ENCODE assay signal across 13 mouse cellular contexts in genomic region chr12:53992411-53992810, GRCm38 (mm10).
A peak's percentile ranks its signal among the peaks of the same experiment; 100 is the strongest.
DNase-seq lines count a peak whose midpoint lies in the region; ATAC-seq and TF ChIP-seq lines count a peak whose summit lies in the region.
"Had no signal": no experiment of that assay in that cellular context is flagged by ENCODE, and none has a peak within 500 bp of the region (broad histone marks: within the 10 kb centered on the region; RNA-seq: fewer than 3 reads in every experiment).

No protein-coding gene starts in this region.

- TF ChIP-seq POLR2A in kidney, adult 2 months (IDR thresholded peaks at IDR 0.05; ENCODE audit: low read depth, low read length) = no peak
- no peak for TF ChIP-seq POLR2A in MEL (IDR thresholded peaks at IDR 0.05; ENCODE audit: control insufficient read depth in 1 of 2, insufficient read depth in 1 of 2, low read depth in 1 of 2, low read length in 2 of 2, poor library complexity in 1 of 2)
- no peak for TF ChIP-seq POLR2A in cerebellum, adult 2 months (IDR thresholded peaks at IDR 0.05; ENCODE audit: borderline replicate concordance, insufficient read depth, low read length)

- no peak for ATAC-seq in kidney, embryonic 15.5 days (replicated peaks; ENCODE audit: low FRiP score)
- no peak for ATAC-seq in liver, postnatal 0 days
- no peak for ATAC-seq in hindbrain, embryonic 11.5 days (ENCODE audit: low FRiP score)
- ATAC-seq: forebrain, embryonic 14.5 days had no signal

- TF ChIP-seq CTCF in kidney, adult 2 months (conservative IDR thresholded peaks at IDR 0.05; ENCODE audit: insufficient read depth, insufficient read length, low read depth, low read length) = peak; percentile 38
- peak; percentile 49 to 55 (median 54) for TF ChIP-seq CTCF in MEL (IDR thresholded peaks at IDR 0.05 in 2 of 3, conservative IDR thresholded peaks at IDR 0.05 in 1 of 3; ENCODE audit: control insufficient read depth in 1 of 3, insufficient read depth in 1 of 3, low read depth in 2 of 3, low read length in 3 of 3, poor library complexity in 1 of 3, severe bottlenecking in 1 of 3)
- peak; percentile 62 for TF ChIP-seq CTCF in liver, postnatal 0 days (IDR thresholded peaks at IDR 0.05; ENCODE audit: low read depth)
- no peak for TF ChIP-seq CTCF in cerebellum, adult 2 months (IDR thresholded peaks at IDR 0.05; ENCODE audit: borderline replicate concordance, insufficient read depth, low read depth, low read length)

- DNase-seq in kidney, adult 2 months = peak; percentile 23
- DNase-seq in A20 (ENCODE audit: low read depth, low spot score) (peak; percentile 14), MEL (ENCODE audit: low read depth, low spot score) (peak; percentile 17)
- DNase-seq in liver, postnatal 0 days = peak; percentile 32
- no peak for DNase-seq in hindbrain, embryonic 11.5 days (ENCODE audit: low spot score)
- no peak for DNase-seq in adrenal gland, adult 18-20 months (ENCODE audit: low spot score in 2 of 2)
- DNase-seq in cerebellum, adult 2 months = no peak
- DNase-seq: adrenal gland, adult 2 months; right cerebral cortex, adult 18-20 months had no signal

- H3K27me3 ChIP-seq in kidney, adult 2 months (replicated peaks; ENCODE audit: control insufficient read depth, insufficient read depth, low read length) = no peaks in the 10 kb centered on the region
- H3K27me3 ChIP-seq in kidney, embryonic 15.5 days = no peaks in the 10 kb centered on the region
- H3K27me3 ChIP-seq in MEL (ENCODE audit: control insufficient read depth in 1 of 2, insufficient read depth in 2 of 2, low read length in 2 of 2) = no peaks in the 10 kb centered on the region
- no peaks in the 10 kb centered on the region for H3K27me3 ChIP-seq in liver, postnatal 0 days (ENCODE audit: insufficient read depth, low read length)
- no peaks in the 10 kb centered on the region for H3K27me3 ChIP-seq in hindbrain, embryonic 11.5 days (ENCODE audit: control insufficient read depth, insufficient read depth, low read length)
- no peaks in the 10 kb centered on the region for H3K27me3 ChIP-seq in cerebellum, adult 2 months (ENCODE audit: control insufficient read depth, insufficient read depth, low read length)
- H3K27me3 ChIP-seq: heart, embryonic 15.5 days; limb, embryonic 15.5 days had no signal

- H3K4me3 ChIP-seq in kidney, adult 2 months (ENCODE audit: insufficient read depth, low read depth, low read length) = no peak overlapping the region
- H3K4me3 ChIP-seq in kidney, embryonic 15.5 days (replicated peaks) = no peak overlapping the region
- no peak overlapping the region for H3K4me3 ChIP-seq in MEL (ENCODE audit: control insufficient read depth in 1 of 2, insufficient read depth in 1 of 2, low read depth in 2 of 2, low read length in 2 of 2)
- H3K4me3 ChIP-seq in liver, postnatal 0 days (ENCODE audit: low read depth, low read length) = no peak overlapping the region
- no peak overlapping the region for H3K4me3 ChIP-seq in hindbrain, embryonic 11.5 days (ENCODE audit: low read depth, low read length)
- no peak overlapping the region for H3K4me3 ChIP-seq in cerebellum, adult 2 months (replicated peaks; ENCODE audit: insufficient read depth, low read depth, low read length)
- H3K4me3 ChIP-seq: heart, embryonic 15.5 days; limb, embryonic 15.5 days had no signal

- no peak overlapping the region for H3K9ac ChIP-seq in kidney, embryonic 15.5 days
- H3K9ac ChIP-seq in MEL (ENCODE audit: control insufficient read depth, low read depth, low read length, poor library complexity, severe bottlenecking) = no peak overlapping the region
- no peak overlapping the region for H3K9ac ChIP-seq in liver, postnatal 0 days (replicated peaks)
- no peak overlapping the region for H3K9ac ChIP-seq in hindbrain, embryonic 11.5 days (ENCODE audit: low read depth, low read length)
- H3K9ac ChIP-seq: heart, embryonic 15.5 days; limb, embryonic 15.5 days had no signal

- H3K9me3 ChIP-seq in kidney, embryonic 15.5 days (replicated peaks) = no peaks in the 10 kb centered on the region
- H3K9me3 ChIP-seq in MEL (replicated peaks; ENCODE audit: insufficient read depth, low read length) = no peaks in the 10 kb centered on the region
- H3K9me3 ChIP-seq in liver, postnatal 0 days (ENCODE audit: low read length) = no peaks in the 10 kb centered on the region
- H3K9me3 ChIP-seq in hindbrain, embryonic 11.5 days (ENCODE audit: control insufficient read depth, low read length) = no peaks in the 10 kb centered on the region
- H3K9me3 ChIP-seq: heart, embryonic 15.5 days; limb, embryonic 15.5 days had no signal

- H3K27ac ChIP-seq in kidney, adult 2 months (ENCODE audit: insufficient read depth, low read depth, low read length) = no peak overlapping the region
- H3K27ac ChIP-seq in kidney, embryonic 15.5 days = no peak overlapping the region
- H3K27ac ChIP-seq in MEL (ENCODE audit: control insufficient read depth, low read depth, low read length) = no peak overlapping the region
- no peak overlapping the region for H3K27ac ChIP-seq in liver, postnatal 0 days (ENCODE audit: low read depth)
- no peak overlapping the region for H3K27ac ChIP-seq in hindbrain, embryonic 11.5 days (ENCODE audit: low read depth, low read length)
- no peak overlapping the region for H3K27ac ChIP-seq in cerebellum, adult 2 months (ENCODE audit: insufficient read depth, low read length)
- H3K27ac ChIP-seq: heart, embryonic 15.5 days; limb, embryonic 15.5 days had no signal

- no peaks in the 10 kb centered on the region for H3K4me1 ChIP-seq in kidney, adult 2 months (ENCODE audit: control insufficient read depth, insufficient read depth, low read length)
- H3K4me1 ChIP-seq in kidney, embryonic 15.5 days = no peaks in the 10 kb centered on the region
- H3K4me1 ChIP-seq in MEL (ENCODE audit: control insufficient read depth in 1 of 2, insufficient read depth in 2 of 2, low read length in 2 of 2) = no peaks in the 10 kb centered on the region
- H3K4me1 ChIP-seq in liver, postnatal 0 days (ENCODE audit: insufficient read depth) = no peaks in the 10 kb centered on the region
- no peaks in the 10 kb centered on the region for H3K4me1 ChIP-seq in hindbrain, embryonic 11.5 days (replicated peaks; ENCODE audit: control insufficient read depth, insufficient read depth, low read length)
- H3K4me1 ChIP-seq in cerebellum, adult 2 months (ENCODE audit: control insufficient read depth, insufficient read depth, low read length) = no peaks in the 10 kb centered on the region

- no peak overlapping the region for H3K4me2 ChIP-seq in kidney, embryonic 15.5 days
- H3K4me2 ChIP-seq in liver, postnatal 0 days (ENCODE audit: low read depth, low read length) = no peak overlapping the region
- H3K4me2 ChIP-seq in hindbrain, embryonic 11.5 days (replicated peaks; ENCODE audit: low read depth, low read length) = no peak overlapping the region
- H3K4me2 ChIP-seq: heart, embryonic 15.5 days; limb, embryonic 15.5 days had no signal

- 98% methylated on average over 6 of the region's 6 CpGs for WGBS in kidney, adult 2 months
- WGBS in kidney, embryonic 15.5 days = 97% methylated on average over 6 of the region's 6 CpGs
- WGBS in liver, postnatal 0 days (ENCODE audit: insufficient replicate concordance) = 90% methylated on average over 6 of the region's 6 CpGs
- 95% methylated on average over 6 of the region's 6 CpGs for WGBS in hindbrain, embryonic 11.5 days
- 98% methylated on average over 6 of the region's 6 CpGs for WGBS in cerebellum, adult 2 months

- H3K79me2 ChIP-seq in MEL (ENCODE audit: control insufficient read depth, insufficient read depth, low read length, poor library complexity) = no peaks in the 10 kb centered on the region

- TF ChIP-seq EP300 in MEL (IDR thresholded peaks at IDR 0.05; ENCODE audit: low read depth in 1 of 2, low read length in 2 of 2) = no peak
- no peak for TF ChIP-seq EP300 in liver, postnatal 0 days (IDR thresholded peaks at IDR 0.05; ENCODE audit: low read depth)

- H3K36me3 ChIP-seq in kidney, adult 2 months (ENCODE audit: control insufficient read depth, insufficient read depth, low read length) = no peaks in the 10 kb centered on the region
- H3K36me3 ChIP-seq in kidney, embryonic 15.5 days = no peaks in the 10 kb centered on the region
- H3K36me3 ChIP-seq in MEL (ENCODE audit: control insufficient read depth in 1 of 2, insufficient read depth in 2 of 2, low read length in 2 of 2) = no peaks in the 10 kb centered on the region
- no peaks in the 10 kb centered on the region for H3K36me3 ChIP-seq in liver, postnatal 0 days (replicated peaks; ENCODE audit: insufficient read depth, low read length)
- no peaks in the 10 kb centered on the region for H3K36me3 ChIP-seq in hindbrain, embryonic 11.5 days (ENCODE audit: control insufficient read depth, insufficient read depth, low read length)
- H3K36me3 ChIP-seq: heart, embryonic 15.5 days; limb, embryonic 15.5 days had no signal

- no peak for TF ChIP-seq RAD21 in MEL (IDR thresholded peaks at IDR 0.05; ENCODE audit: low read depth, low read length)

TF ChIP-seq in MEL, 35 proteins besides CTCF, POLR2A, EP300 and RAD21:
- TF ChIP-seq SMC3 (IDR thresholded peaks at IDR 0.05; ENCODE audit: low read depth, low read length) = peak; percentile 38
- no peak for TF ChIP-seq ZNF384 (IDR thresholded peaks at IDR 0.05; ENCODE audit: low read depth, low read length)
- TF ChIP-seq POLR2AphosphoS2 (IDR thresholded peaks at IDR 0.05; ENCODE audit: low read length) = no peak
- TF ChIP-seq CHD2 (IDR thresholded peaks at IDR 0.05; ENCODE audit: low read length) = no peak
TF ChIP-seq in MEL: peak in this region for 1.

Comparison
In these comparisons a context has a peak if more than half of its experiments do, and no peak if none do; other contexts are left out.
1. DNase-seq: peak in kidney, adult 2 months (single experiment), A20 (single experiment), MEL (single experiment) and liver, postnatal 0 days (single experiment); none in hindbrain, embryonic 11.5 days (single experiment), adrenal gland, adult 18-20 months (0 of 2) and cerebellum, adult 2 months (0 of 2).